Mouse (Mus musculus): Measurements from ENCODE around the gene A930017K11Rik. TPM values are rescaled to one million over a fixed set of nuclear protein-coding genes. Genes with fewer than 3 reads are reported as not detected.

A930017K11Rik gene
- polyA plus RNA-seq, 1 experiment from 2014 or later: 6.8 TPM

DNA sequence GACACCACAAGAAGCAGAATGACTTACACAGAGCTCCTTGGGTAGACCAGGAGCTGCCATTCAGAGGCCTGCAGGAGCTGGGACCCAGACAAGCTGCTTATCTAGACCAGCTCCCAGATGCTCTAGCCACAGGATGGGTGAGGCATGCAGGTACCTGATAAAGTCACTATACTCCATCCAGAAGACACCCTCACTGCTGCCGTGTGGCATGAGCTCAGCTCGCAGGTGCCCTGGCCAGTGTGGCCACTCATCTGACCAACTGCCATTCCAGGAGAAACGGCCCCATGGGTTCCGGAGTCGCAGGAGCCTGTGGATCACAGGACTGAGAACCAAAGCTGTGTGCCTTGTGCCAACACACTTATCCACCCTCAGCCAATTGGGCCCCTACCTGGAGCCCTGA is 9.2 kb upstream of the A930017K11Rik start:
- Histone ChIP-seq H3K27me3 (ENCODE audit: insufficient read depth, low read length) (no peaks in the 10 kb centered on the region), H3K9ac (ENCODE audit: low read depth, low read length) (no peak overlapping the region), H3K27ac (no peak overlapping the region), H3K4me2 (ENCODE audit: low read length) (no peak overlapping the region), H3K36me3 (ENCODE audit: insufficient read depth, low read length) (peaks cover 16% of the 10 kb centered on the region; the same call in 1 of the 2 replicates), H3K4me3 (replicated peaks; ENCODE audit: low read depth, low read length) (no peak overlapping the region), H3K4me1 (replicated peaks; ENCODE audit: insufficient read depth, low read length) (no peaks in the 10 kb centered on the region), H3K9me3 (replicated peaks; ENCODE audit: low read length) (no peaks in the 10 kb centered on the region)
- DNase-seq (ENCODE audit: low spot score): no peak
- TF ChIP-seq CTCF (IDR thresholded peaks at IDR 0.05; ENCODE audit: low read depth): no peak
- 94% methylated on average over 5 of the region's 5 CpGs for WGBS
- no peak for ATAC-seq (replicated peaks; ENCODE audit: low FRiP score, low read depth)

- H3K36me3 ChIP-seq (ENCODE audit: insufficient read depth, low read length): peaks cover 16% of the 10 kb centered on the region; the same call in 1 of the 2 replicates
- H3K4me3 ChIP-seq (replicated peaks; ENCODE audit: low read depth, low read length): no peak overlapping the region
- no peaks in the 10 kb centered on the region for H3K4me1 ChIP-seq (replicated peaks; ENCODE audit: insufficient read depth, low read length)
- H3K27ac ChIP-seq: no peak overlapping the region
- ATAC-seq (replicated peaks; ENCODE audit: low FRiP score, low read depth) (0 out of 2 replicates have a peak, but pooled peaks have one; percentile 23), DNase-seq (ENCODE audit: low spot score) (no peak)
- WGBS: 91% methylated on average over 23 of the region's 23 CpGs
- no peak for TF ChIP-seq CTCF (IDR thresholded peaks at IDR 0.05; ENCODE audit: low read depth)
- H3K9ac ChIP-seq (ENCODE audit: low read depth, low read length): no peak overlapping the region
- no peak overlapping the region for H3K4me2 ChIP-seq (ENCODE audit: low read length)
- no peaks in the 10 kb centered on the region for H3K9me3 ChIP-seq (replicated peaks; ENCODE audit: low read length)
- no peaks in the 10 kb centered on the region for H3K27me3 ChIP-seq (ENCODE audit: insufficient read depth, low read length)
These were observed 7.5 kb upstream of the A930017K11Rik start for GRCm38 (mm10) chr17:25959630-25960467.

- Histone ChIP-seq H3K4me1 (replicated peaks; ENCODE audit: insufficient read depth, low read length) (no peaks in the 10 kb centered on the region), H3K9ac (ENCODE audit: low read depth, low read length) (no peak overlapping the region), H3K4me2 (ENCODE audit: low read length) (no peak overlapping the region), H3K36me3 (ENCODE audit: insufficient read depth, low read length) (peaks cover 16% of the 10 kb centered on the region; the same call in 1 of the 2 replicates), H3K9me3 (replicated peaks; ENCODE audit: low read length) (no peaks in the 10 kb centered on the region), H3K27ac (no peak overlapping the region), H3K4me3 (replicated peaks; ENCODE audit: low read depth, low read length) (no peak overlapping the region), H3K27me3 (ENCODE audit: insufficient read depth, low read length) (no peaks in the 10 kb centered on the region)
- 95% methylated on average over 11 of the region's 11 CpGs for WGBS
- DNase-seq (ENCODE audit: low spot score) (no peak), ATAC-seq (replicated peaks; ENCODE audit: low FRiP score, low read depth) (no peak)
- no peak for TF ChIP-seq CTCF (IDR thresholded peaks at IDR 0.05; ENCODE audit: low read depth)
These were observed 6.6 kb upstream of the A930017K11Rik start for GRCm38 (mm10) chr17:25958771-25959494.

- peaks cover under 1% of the 10 kb centered on the region; the same call in 1 of the 2 replicates for H3K27me3 ChIP-seq (ENCODE audit: insufficient read depth, low read length)
- peaks cover 16% of the 10 kb centered on the region; the same call in 1 of the 2 replicates for H3K36me3 ChIP-seq (ENCODE audit: insufficient read depth, low read length)
- WGBS: 75% methylated on average over 14 of the region's 14 CpGs
- no peak for TF ChIP-seq CTCF (IDR thresholded peaks at IDR 0.05; ENCODE audit: low read depth)
- DNase-seq (ENCODE audit: low spot score) (no peak), ATAC-seq (replicated peaks; ENCODE audit: low FRiP score, low read depth) (no peak)
- no peak overlapping the region for H3K27ac ChIP-seq
- no peaks in the 10 kb centered on the region for H3K9me3 ChIP-seq (replicated peaks; ENCODE audit: low read length)
- H3K9ac ChIP-seq (ENCODE audit: low read depth, low read length): no peak overlapping the region
- H3K4me1 ChIP-seq (replicated peaks; ENCODE audit: insufficient read depth, low read length): no peaks in the 10 kb centered on the region
- no peak overlapping the region for H3K4me3 ChIP-seq (replicated peaks; ENCODE audit: low read depth, low read length)
- no peak overlapping the region for H3K4me2 ChIP-seq (ENCODE audit: low read length)
These were observed 5.3 kb upstream of the A930017K11Rik start for GRCm38 (mm10) chr17:25957586-25958051.

- Histone ChIP-seq H3K4me2 (ENCODE audit: low read length) (no peak overlapping the region), H3K36me3 (ENCODE audit: insufficient read depth, low read length) (peaks cover 16% of the 10 kb centered on the region; the same call in 1 of the 2 replicates), H3K27ac (no peak overlapping the region), H3K27me3 (ENCODE audit: insufficient read depth, low read length) (peaks cover 9% of the 10 kb centered on the region), H3K9ac (ENCODE audit: low read depth, low read length) (no peak overlapping the region), H3K4me1 (replicated peaks; ENCODE audit: insufficient read depth, low read length) (no peaks in the 10 kb centered on the region), H3K9me3 (replicated peaks; ENCODE audit: low read length) (no peaks in the 10 kb centered on the region), H3K4me3 (replicated peaks; ENCODE audit: low read depth, low read length) (no peak overlapping the region)
- TF ChIP-seq CTCF (IDR thresholded peaks at IDR 0.05; ENCODE audit: low read depth): no peak
- 77% methylated on average over 7 of the region's 7 CpGs for WGBS
- DNase-seq (ENCODE audit: low spot score) (no peak), ATAC-seq (replicated peaks; ENCODE audit: low FRiP score, low read depth) (no peak)
These were observed 4.3 kb upstream of the A930017K11Rik start for GRCm38 (mm10) chr17:25956631-25957030.

- no peak overlapping the region for H3K9ac ChIP-seq (ENCODE audit: low read depth, low read length)
- 0 out of 2 replicates have a peak, but pooled peaks cover 1% of the 10 kb centered on the region for H3K4me1 ChIP-seq (replicated peaks; ENCODE audit: insufficient read depth, low read length)
- H3K4me2 ChIP-seq (ENCODE audit: low read length): no peak overlapping the region
- no peak overlapping the region for H3K27ac ChIP-seq
- no peak for DNase-seq (ENCODE audit: low spot score)
- H3K9me3 ChIP-seq (replicated peaks; ENCODE audit: low read length): no peaks in the 10 kb centered on the region
- ATAC-seq (replicated peaks; ENCODE audit: low FRiP score, low read depth): no peak
- TF ChIP-seq CTCF (IDR thresholded peaks at IDR 0.05; ENCODE audit: low read depth): no peak
- H3K4me3 ChIP-seq (replicated peaks; ENCODE audit: low read depth, low read length): no peak overlapping the region
- H3K27me3 ChIP-seq (ENCODE audit: insufficient read depth, low read length): peaks cover 9% of the 10 kb centered on the region
- peaks cover 16% of the 10 kb centered on the region; the same call in 1 of the 2 replicates for H3K36me3 ChIP-seq (ENCODE audit: insufficient read depth, low read length)
- 60% methylated on average over 7 of the region's 7 CpGs for WGBS
These were observed 3.8 kb upstream of the A930017K11Rik start for GRCm38 (mm10) chr17:25956201-25956600.

Data from kidney, postnatal 0 days (tissue).